Mouse (Mus musculus) forebrain, embryonic 16.5 days (tissue): ENCODE measurements at regions not wholly inside any gene's neighbourhood (a gene's known extent, or its start where the extent isn't known, plus 50 kb on each side); places are given as distances from the start of the nearest gene placed in this dataset.

Experiments
- ATAC-seq: fragments of 200-750 bp; cut with Nextera tagmentation; 2 replicates; pipeline ENCODE4 v1.8.0; 2017; ENCODE audit warnings: mild to moderate bottlenecking, moderate library complexity
- H3K27ac ChIP-seq: fragments of 300-500 bp; sonication (generic); 2 replicates; pipeline ENCODE4 v1.5.1; 2014; ENCODE audit warnings: low read length, control low read depth
- H3K27me3 ChIP-seq: fragments of 300-500 bp; sonication (generic); replicated peaks from 2 replicates; pipeline ENCODE4 v1.6.1; 2014; ENCODE audit warnings: low read length; ENCODE audit not compliant: control insufficient read depth, insufficient read depth
- H3K36me3 ChIP-seq: fragments of 300-500 bp; sonication (generic); 2 replicates; pipeline ENCODE4 v1.6.1; 2014; ENCODE audit not compliant: control insufficient read depth, insufficient read depth
- H3K4me1 ChIP-seq: fragments of 300-500 bp; sonication (generic); replicated peaks from 2 replicates; pipeline ENCODE4 v1.6.1; 2014; ENCODE audit warnings: low read length; ENCODE audit not compliant: control insufficient read depth, insufficient read depth
- H3K4me2 ChIP-seq: fragments of 300-500 bp; sonication (generic); 2 replicates; pipeline ENCODE4 v1.6.1; 2014; ENCODE audit warnings: mild to moderate bottlenecking, low read length, control low read depth
- H3K4me3 ChIP-seq: fragments of 300-500 bp; sonication (generic); replicated peaks from 2 replicates; pipeline ENCODE4 v1.5.1; 2014; ENCODE audit warnings: mild to moderate bottlenecking, low read length, control low read depth
- H3K9ac ChIP-seq: fragments of 300-500 bp; sonication (generic); replicated peaks from 2 replicates; pipeline ENCODE4 v1.6.1; 2014; ENCODE audit warnings: low read depth, low read length, control low read depth
- H3K9me3 ChIP-seq: fragments of 300-500 bp; sonication (generic); 2 replicates; pipeline ENCODE4 v1.6.1; 2016; ENCODE audit warnings: low read length; ENCODE audit not compliant: control insufficient read depth
- WGBS: fragments of 180-500 bp; shearing (Covaris S2); extraction: QIAGEN DNeasy Blood & Tissue Kit; methylation state at CpG from one replicate; pipeline ENCODE4 v1.1.7; 2014; 5-methylcytosine and 5-hydroxymethylcytosine counted together

- Histone ChIP-seq H3K4me3 (no peak overlapping the region), H3K4me2 (no peak overlapping the region), H3K27me3 (no peaks in the 10 kb centered on the region), H3K4me1 (no peaks in the 10 kb centered on the region), H3K27ac (no peak overlapping the region), H3K9me3 (no peaks in the 10 kb centered on the region), H3K36me3 (no peaks in the 10 kb centered on the region), H3K9ac (no peak overlapping the region)
- WGBS, result 59% methylated on average over 12 of the region's 14 CpGs
- no peak for ATAC-seq
Measured at GRCm38 (mm10) chr17:27341952-27342890, 138.0 kb upstream of the Lemd2 start.

- Histone ChIP-seq H3K9ac (no peak overlapping the region), H3K27me3 (no peaks in the 10 kb centered on the region), H3K4me2 (no peak overlapping the region), H3K4me1 (no peaks in the 10 kb centered on the region), H3K36me3 (no peaks in the 10 kb centered on the region), H3K4me3 (no peak overlapping the region), H3K27ac (no peak overlapping the region), H3K9me3 (no peaks in the 10 kb centered on the region)
- no peak for ATAC-seq
- 83% methylated on average over 3 of the region's 3 CpGs for WGBS
Measured at GRCm38 (mm10) chr17:27339823-27340222, 135.6 kb upstream of the Lemd2 start.

GRCm38 (mm10) chr17:27339261-27339660 lies 135.0 kb upstream of the Lemd2 start:
- Histone ChIP-seq H3K9ac (no peak overlapping the region), H3K4me2 (no peak overlapping the region), H3K9me3 (no peaks in the 10 kb centered on the region), H3K4me1 (no peaks in the 10 kb centered on the region), H3K36me3 (no peaks in the 10 kb centered on the region), H3K27me3 (no peaks in the 10 kb centered on the region), H3K4me3 (no peak overlapping the region), H3K27ac (no peak overlapping the region)
- 16% methylated on average over 2 of the region's 2 CpGs for WGBS
- ATAC-seq, result no peak

- WGBS, result 61% methylated on average over 4 of the region's 4 CpGs
- H3K9me3 ChIP-seq, result no peaks in the 10 kb centered on the region
- no peak for ATAC-seq
Measured at GRCm38 (mm10) chr17:27335621-27336020, 131.4 kb upstream of the Lemd2 start.

GRCm38 (mm10) chr17:27333593-27333992 lies 129.3 kb upstream of the Lemd2 start:
- 80% methylated on average over 16 of the region's 16 CpGs for WGBS
- H3K4me2 ChIP-seq, result no peak overlapping the region
- H3K9me3 ChIP-seq, result no peaks in the 10 kb centered on the region
- no peaks in the 10 kb centered on the region for H3K4me1 ChIP-seq
- no peaks in the 10 kb centered on the region for H3K27me3 ChIP-seq
- ATAC-seq, result no peak
- no peak overlapping the region for H3K4me3 ChIP-seq
- no peaks in the 10 kb centered on the region for H3K36me3 ChIP-seq
- H3K9ac ChIP-seq, result no peak overlapping the region
- H3K27ac ChIP-seq, result no peak overlapping the region

More at GRCm38 (mm10) chr17:27335621-27336020, 131.4 kb upstream of the Lemd2 start:
- H3K9ac ChIP-seq, result no peak overlapping the region
- no peaks in the 10 kb centered on the region for H3K4me1 ChIP-seq
- no peak overlapping the region for H3K4me2 ChIP-seq
- H3K36me3 ChIP-seq, result no peaks in the 10 kb centered on the region
- no peak overlapping the region for H3K4me3 ChIP-seq
- no peak overlapping the region for H3K27ac ChIP-seq
- no peaks in the 10 kb centered on the region for H3K27me3 ChIP-seq

GRCm38 (mm10) chr17:27333141-27333540 lies 128.9 kb upstream of the Lemd2 start:
- H3K4me2 ChIP-seq, result no peak overlapping the region
- ATAC-seq, result no peak

GRCm38 (mm10) chr17:27332076-27332475 lies 127.8 kb upstream of the Lemd2 start:
- no peak for ATAC-seq
- H3K27me3 ChIP-seq, result no peaks in the 10 kb centered on the region
- 87% methylated on average over 4 of the region's 4 CpGs for WGBS
- no peak overlapping the region for H3K27ac ChIP-seq
- H3K9me3 ChIP-seq, result no peaks in the 10 kb centered on the region
- no peak overlapping the region for H3K9ac ChIP-seq
- H3K4me2 ChIP-seq, result no peak overlapping the region
- H3K4me1 ChIP-seq, result no peaks in the 10 kb centered on the region
- no peak overlapping the region for H3K4me3 ChIP-seq
- H3K36me3 ChIP-seq, result no peaks in the 10 kb centered on the region

More at GRCm38 (mm10) chr17:27333141-27333540, 128.9 kb upstream of the Lemd2 start:
- Histone ChIP-seq H3K36me3 (no peaks in the 10 kb centered on the region), H3K4me1 (no peaks in the 10 kb centered on the region), H3K9me3 (no peaks in the 10 kb centered on the region), H3K27ac (no peak overlapping the region), H3K9ac (no peak overlapping the region), H3K4me3 (no peak overlapping the region), H3K27me3 (no peaks in the 10 kb centered on the region)
- 82% methylated on average over 6 of the region's 6 CpGs for WGBS

GRCm38 (mm10) chr17:27331630-27332029 lies 127.4 kb upstream of the Lemd2 start:
- Histone ChIP-seq H3K4me2 (no peak overlapping the region), H3K36me3 (no peaks in the 10 kb centered on the region), H3K27me3 (no peaks in the 10 kb centered on the region), H3K9me3 (no peaks in the 10 kb centered on the region), H3K4me3 (no peak overlapping the region), H3K27ac (no peak overlapping the region), H3K4me1 (no peaks in the 10 kb centered on the region), H3K9ac (no peak overlapping the region)
- no peak for ATAC-seq
- 64% methylated on average over 5 of the region's 5 CpGs for WGBS

GRCm38 (mm10) chr17:27329791-27330190 lies 125.5 kb upstream of the Lemd2 start:
- Histone ChIP-seq H3K9me3 (no peaks in the 10 kb centered on the region), H3K27me3 (peaks cover 2% of the 10 kb centered on the region), H3K36me3 (no peaks in the 10 kb centered on the region), H3K4me1 (peaks cover 6% of the 10 kb centered on the region), H3K27ac (no peak overlapping the region), H3K4me2 (no peak overlapping the region), H3K9ac (no peak overlapping the region), H3K4me3 (no peak overlapping the region)
- ATAC-seq, result no peak
- 56% methylated on average over 6 of the region's 6 CpGs for WGBS
